Mouse (Mus musculus) neutrophil, adult 5-6 weeks (primary cell): ENCODE data around the gene Atp2a2. TPM values are rescaled to one million over a fixed set of nuclear protein-coding genes. Genes with fewer than 3 reads are reported as not detected.
"Not testable (repeated sequence)": the region's sequence is repeated elsewhere in the genome, so short reads cannot be mapped to it uniquely, and the experiment has no call there.

Experiments used
- ATAC-seq: fragments of 151-379, 151-347 bp; 2 replicates; pipeline ENCODE4 v1.8.0; 2017; ENCODE audit warnings: mild to moderate bottlenecking, moderate TSS enrichment; ENCODE audit not compliant: insufficient number of reproducible peaks, poor library complexity, low FRiP score, severe bottlenecking; ENCODE audit errors: extremely low read depth
- total RNA-seq: library from RNA; stranded (forward); fragments of 200-1000 nt; gene quantifications from 2 replicates; pipeline ENCODE4 v1.2.3, GENCODE M21; 2017

Gene Atp2a2
- total RNA-seq, 1 experiment from 2014 or later, result 54.9 TPM

GRCm38 (mm10) chr5:122460656-122461055, 41.4 kb downstream of the Atp2a2 start:
- ATAC-seq, result no peak

- ATAC-seq, result no peak
Measured at GRCm38 (mm10) chr5:122459335-122459734, 42.7 kb downstream of the Atp2a2 start.

GRCm38 (mm10) chr5:122458066-122458465, 44.0 kb downstream of the Atp2a2 start:
- ATAC-seq, result no peak

- not testable (repeated sequence) for ATAC-seq
Measured at GRCm38 (mm10) chr5:122457054-122457453, 45.0 kb downstream of the Atp2a2 start.

- no peak for ATAC-seq
Measured at GRCm38 (mm10) chr5:122455584-122455983, 46.4 kb downstream of the Atp2a2 start.

- no peak for ATAC-seq
Measured at GRCm38 (mm10) chr5:122454883-122455282, 47.1 kb downstream of the Atp2a2 start.

- ATAC-seq, result no peak
Measured at GRCm38 (mm10) chr5:122454442-122454841, 47.6 kb downstream of the Atp2a2 start.

- ATAC-seq, result no peak
Measured at GRCm38 (mm10) chr5:122453188-122453587, 48.8 kb downstream of the Atp2a2 start.

GRCm38 (mm10) chr5:122452194-122452593, 49.8 kb downstream of the Atp2a2 start:
- no peak for ATAC-seq

- no peak for ATAC-seq
Measured at GRCm38 (mm10) chr5:122451324-122451723, 50.7 kb downstream of the Atp2a2 start.

GRCm38 (mm10) chr5:122450913-122451317, 51.1 kb downstream of the Atp2a2 start:
- no peak for ATAC-seq

- ATAC-seq, result no peak
Measured at GRCm38 (mm10) chr5:122449946-122450345, 52.1 kb downstream of the Atp2a2 start.

GRCm38 (mm10) chr5:122448869-122449268, 53.2 kb downstream of the Atp2a2 start:
- no peak for ATAC-seq

GRCm38 (mm10) chr5:122447857-122448256, 54.2 kb downstream of the Atp2a2 start:
- ATAC-seq, result no peak

- no peak for ATAC-seq
Measured at GRCm38 (mm10) chr5:122445051-122445610, 56.9 kb downstream of the Atp2a2 start.

- ATAC-seq, result no peak
Measured at GRCm38 (mm10) chr5:122444492-122444891, 57.5 kb downstream of the Atp2a2 start.

GRCm38 (mm10) chr5:122440095-122440630, 61.9 kb downstream of the Atp2a2 start:
- no peak for ATAC-seq

- no peak for ATAC-seq
Measured at GRCm38 (mm10) chr5:122439400-122440094, 62.5 kb downstream of the Atp2a2 start.

- ATAC-seq, result no peak
Measured at GRCm38 (mm10) chr5:122434541-122434940, 67.5 kb downstream of the Atp2a2 start.

GRCm38 (mm10) chr5:122431221-122431620, 70.8 kb downstream of the Atp2a2 start:
- no peak for ATAC-seq
